ENCODE assay signal across 8 mouse cellular contexts in the genomic region with DNA sequence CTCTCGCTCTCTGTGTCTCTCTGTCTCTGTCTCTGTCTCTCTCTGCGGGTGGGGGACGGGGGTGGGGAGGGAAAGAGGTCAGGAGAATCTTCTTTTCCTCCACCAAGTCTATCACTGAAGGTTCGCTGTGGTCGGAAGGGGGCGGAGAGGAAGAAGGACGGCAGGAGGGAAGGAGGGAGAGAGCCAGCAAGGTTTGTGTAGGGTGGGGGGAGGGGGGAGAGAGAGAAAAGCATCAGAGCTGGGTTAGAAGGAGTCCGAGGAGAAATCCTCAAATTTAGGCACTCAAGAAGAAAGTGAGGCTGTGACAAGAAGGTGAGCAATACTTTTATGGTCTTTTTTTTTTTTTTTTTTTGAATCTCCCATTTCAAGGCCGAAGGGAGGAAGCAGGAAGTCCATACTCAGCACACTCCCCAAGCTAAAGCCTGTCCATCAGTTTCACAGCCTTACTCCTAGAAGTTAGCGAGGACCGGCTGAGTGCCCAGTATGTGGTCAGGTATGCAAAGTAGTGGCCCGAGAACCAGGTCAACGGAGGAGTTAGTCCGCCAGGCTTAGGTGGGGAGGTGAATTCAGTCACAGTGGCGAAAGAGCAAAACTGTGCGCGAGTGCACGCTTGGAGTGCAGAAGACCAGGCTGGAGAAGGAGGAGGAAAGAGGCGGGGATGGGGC. TPM values are rescaled to one million over a fixed set of nuclear protein-coding genes. Genes with fewer than 3 reads are reported as not detected.
DNase-seq lines count a peak whose midpoint lies in the region; ATAC-seq lines count a peak whose summit lies in the region.

No protein-coding gene starts in this region.

- no peaks in the 10 kb centered on the region for H3K36me3 ChIP-seq in heart, embryonic 13.5 days
- H3K36me3 ChIP-seq in midbrain, embryonic 12.5 days: no peaks in the 10 kb centered on the region

- peak overlapping the region; percentile 66 for H3K4me3 ChIP-seq in heart, embryonic 13.5 days
- peak overlapping the region; percentile 68 for H3K4me3 ChIP-seq in midbrain, embryonic 12.5 days

- H3K27ac ChIP-seq in heart, embryonic 13.5 days (replicated peaks): peak overlapping the region; percentile 96
- H3K27ac ChIP-seq in midbrain, embryonic 12.5 days (replicated peaks): peak overlapping the region; percentile 85

- 7% methylated on average over 17 of the region's 19 CpGs for WGBS in heart, embryonic 13.5 days
- 20% methylated on average over 19 of the region's 19 CpGs for WGBS in midbrain, embryonic 12.5 days

- H3K27me3 ChIP-seq in heart, embryonic 13.5 days (replicated peaks): no peaks in the 10 kb centered on the region
- peaks cover 54% of the 10 kb centered on the region for H3K27me3 ChIP-seq in midbrain, embryonic 12.5 days

- peak; percentile 19 for DNase-seq in frontal cortex, postnatal 36 days (ENCODE audit: low spot score in 2 of 2)
- no peak for DNase-seq in frontal cortex, postnatal 25 days (ENCODE audit: low spot score in 2 of 2)
- peak; percentile 23 for DNase-seq in ES-CJ7 (ENCODE audit: low read depth, low spot score)
- peak; percentile 30 to 39 for DNase-seq in cerebellum, postnatal 36 days
- peak; percentile 26 to 59 for DNase-seq in kidney, postnatal 36 days
- peak; percentile 18 for DNase-seq in thymus, postnatal 25 days

- ATAC-seq in heart, embryonic 13.5 days (ENCODE audit: extremely low read depth, insufficient number of reproducible peaks, low FRiP score, low TSS enrichment): no peak
- ATAC-seq in midbrain, embryonic 12.5 days (ENCODE audit: low FRiP score, low read depth): peak; percentile 48

- H3K4me1 ChIP-seq in heart, embryonic 13.5 days: peaks cover 36% of the 10 kb centered on the region
- peaks cover 13% of the 10 kb centered on the region for H3K4me1 ChIP-seq in midbrain, embryonic 12.5 days

- H3K9ac ChIP-seq in heart, embryonic 13.5 days: peak overlapping the region; percentile 87
- H3K9ac ChIP-seq in midbrain, embryonic 12.5 days (replicated peaks): peak overlapping the region; percentile 71

- H3K9me3 ChIP-seq in heart, embryonic 13.5 days: no peaks in the 10 kb centered on the region
- no peaks in the 10 kb centered on the region for H3K9me3 ChIP-seq in midbrain, embryonic 12.5 days

- peak overlapping the region; percentile 82 for H3K4me2 ChIP-seq in heart, embryonic 13.5 days
- H3K4me2 ChIP-seq in midbrain, embryonic 12.5 days (replicated peaks): peak overlapping the region; percentile 65

RNA-seq across cellular contexts. Expression of a gene that starts 0.7 kb away (rescaled TPM):
- polyA plus RNA-seq in heart, embryonic 13.5 days (2015; fragmentation: Nextera tagmentation; extraction: Ambion mirVana): 48.3 and 52.9 TPM in 2 replicates
- 44.3 and 47.3 TPM in 2 replicates for polyA plus RNA-seq in midbrain, embryonic 12.5 days (2016; fragmentation: Nextera tagmentation; extraction: Ambion mirVana)

Comparison
In these comparisons a context has a peak if more than half of its experiments do, and no peak if none do; other contexts are left out.
1. DNase-seq: peak in frontal cortex, postnatal 36 days (2 of 2), ES-CJ7 (single experiment), cerebellum, postnatal 36 days (2 of 2), kidney, postnatal 36 days (2 of 2) and thymus, postnatal 25 days (single experiment); none in frontal cortex, postnatal 25 days (0 of 2).